In the genomic region with DNA sequence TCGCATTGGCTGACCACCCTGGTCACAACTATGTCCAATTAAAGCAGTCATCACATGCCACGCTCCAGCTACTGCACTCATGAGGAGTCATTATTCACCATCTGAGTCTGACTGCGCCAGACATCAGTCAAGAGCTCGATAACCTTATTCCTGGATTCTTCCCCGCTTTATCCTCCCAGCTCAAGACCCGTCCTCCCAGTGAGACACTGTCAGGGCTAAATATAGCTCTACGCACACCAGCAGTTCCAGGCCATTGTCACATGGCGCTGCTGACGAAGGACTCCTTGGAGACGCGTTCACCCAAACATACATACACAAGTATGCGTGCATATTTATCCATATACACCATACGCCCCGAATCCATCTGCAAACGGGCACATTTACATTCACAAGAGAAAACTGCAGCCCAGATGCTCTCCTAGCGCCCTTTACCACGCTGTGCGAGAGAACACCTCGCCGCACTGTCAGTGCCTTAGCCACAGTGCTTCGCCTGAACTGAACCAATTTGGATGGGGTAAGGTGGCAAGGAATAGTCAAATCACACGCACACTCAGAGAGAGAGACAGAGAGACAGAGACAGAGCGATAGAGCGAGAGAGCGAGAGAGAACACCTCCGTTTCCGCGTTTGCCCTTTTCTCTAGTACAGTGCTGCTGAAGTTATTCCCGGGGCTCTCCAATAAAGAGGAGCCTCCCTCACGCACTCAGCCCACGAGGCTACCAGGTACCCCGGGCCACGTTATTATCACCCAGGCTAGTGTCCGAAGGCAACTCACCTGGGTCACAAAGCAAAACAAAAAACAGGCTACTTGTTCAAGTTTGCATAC, we compare ENCODE assay signal across 8 mouse cellular contexts.
DNase-seq lines count a peak whose midpoint lies in the region; ATAC-seq and TF ChIP-seq lines count a peak whose summit lies in the region.

No protein-coding gene starts in this region.

- no peaks in the 10 kb centered on the region for H3K27me3 ChIP-seq in forebrain, embryonic 14.5 days (replicated peaks; ENCODE audit: control insufficient read depth, insufficient read depth, low read length)
- peaks cover 38% of the 10 kb centered on the region for H3K27me3 ChIP-seq in hindbrain, embryonic 10.5 days (ENCODE audit: insufficient read depth, poor library complexity, severe bottlenecking)
- 0 out of 2 replicates have a peak, but pooled peaks cover 6% of the 10 kb centered on the region for H3K27me3 ChIP-seq in liver, embryonic 12.5 days (replicated peaks)

- no peaks in the 10 kb centered on the region for H3K9me3 ChIP-seq in forebrain, embryonic 14.5 days (replicated peaks; ENCODE audit: control insufficient read depth, low read length)
- H3K9me3 ChIP-seq in hindbrain, embryonic 10.5 days = no peaks in the 10 kb centered on the region
- no peaks in the 10 kb centered on the region for H3K9me3 ChIP-seq in liver, embryonic 12.5 days (replicated peaks)

- peak; percentile 21 for DNase-seq in gastrocnemius, adult 2 months
- DNase-seq in gastrocnemius, adult 18-20 months (ENCODE audit: low spot score) = no peak
- peak; percentile 16 for DNase-seq in R1 (ENCODE audit: low read depth, low spot score)
- DNase-seq in forebrain, embryonic 14.5 days (ENCODE audit: low spot score) = peak; percentile 79
- DNase-seq in hindbrain, embryonic 10.5 days (ENCODE audit: low spot score) = peak; percentile 34
- DNase-seq in neural tube, embryonic 10.5 days (ENCODE audit: extremely low spot score, low spot score) = peak; percentile 55
- DNase-seq in spleen, postnatal 4 days (ENCODE audit: low spot score in 2 of 2) = no peak

- ATAC-seq in forebrain, embryonic 14.5 days = peak; percentile 8
- ATAC-seq in liver, embryonic 12.5 days = no peak

- H3K27ac ChIP-seq in gastrocnemius, adult 2 months = peak overlapping the region; percentile 73; the same call in 1 of the 2 replicates
- peak overlapping the region; percentile 81 for H3K27ac ChIP-seq in forebrain, embryonic 14.5 days (ENCODE audit: low read depth, low read length)
- H3K27ac ChIP-seq in hindbrain, embryonic 10.5 days = peak overlapping the region; percentile 88
- peak overlapping the region; percentile 56; the same call in 1 of the 2 replicates for H3K27ac ChIP-seq in liver, embryonic 12.5 days

- no peaks in the 10 kb centered on the region for H3K36me3 ChIP-seq in forebrain, embryonic 14.5 days (ENCODE audit: control insufficient read depth, insufficient read depth, low read length)
- H3K36me3 ChIP-seq in hindbrain, embryonic 10.5 days = no peaks in the 10 kb centered on the region
- H3K36me3 ChIP-seq in liver, embryonic 12.5 days = no peaks in the 10 kb centered on the region

- TF ChIP-seq CTCF in gastrocnemius, adult 2 months (IDR thresholded peaks at IDR 0.05) = no peak

- H3K4me3 ChIP-seq in gastrocnemius, adult 2 months = peak overlapping the region; percentile 87
- peak overlapping the region; percentile 88 for H3K4me3 ChIP-seq in forebrain, embryonic 14.5 days (ENCODE audit: low read depth, low read length)
- H3K4me3 ChIP-seq in hindbrain, embryonic 10.5 days = peak overlapping the region; percentile 82
- H3K4me3 ChIP-seq in liver, embryonic 12.5 days = peak overlapping the region; percentile 80

- peak overlapping the region; percentile 80 for H3K4me2 ChIP-seq in forebrain, embryonic 14.5 days (ENCODE audit: low read length)
- H3K4me2 ChIP-seq in liver, embryonic 12.5 days = peak overlapping the region; percentile 92

- intact Hi-C loops in gastrocnemius, adult 2 months (cut with DNase I) = no loop called here

- peaks cover 18% of the 10 kb centered on the region; the same call in 1 of the 2 replicates for H3K4me1 ChIP-seq in forebrain, embryonic 14.5 days (ENCODE audit: control insufficient read depth, insufficient read depth, low read length)
- peaks cover 54% of the 10 kb centered on the region for H3K4me1 ChIP-seq in hindbrain, embryonic 10.5 days (replicated peaks)
- peaks cover 38% of the 10 kb centered on the region for H3K4me1 ChIP-seq in liver, embryonic 12.5 days

- WGBS in forebrain, embryonic 14.5 days = 1% methylated on average over 34 of the region's 34 CpGs
- 9% methylated on average over 34 of the region's 34 CpGs for WGBS in hindbrain, embryonic 10.5 days
- WGBS in liver, embryonic 12.5 days (ENCODE audit: insufficient replicate concordance) = 3% methylated on average over 34 of the region's 34 CpGs

- H3K9ac ChIP-seq in forebrain, embryonic 14.5 days (ENCODE audit: low read length) = peak overlapping the region; percentile 89
- H3K9ac ChIP-seq in liver, embryonic 12.5 days = peak overlapping the region; percentile 74

Comparison
In these comparisons a context has a peak if more than half of its experiments do, and no peak if none do; other contexts are left out.
1. DNase-seq: peak in gastrocnemius, adult 2 months (single experiment), R1 (single experiment), forebrain, embryonic 14.5 days (single experiment), hindbrain, embryonic 10.5 days (single experiment) and neural tube, embryonic 10.5 days (single experiment); none in gastrocnemius, adult 18-20 months (single experiment) and spleen, postnatal 4 days (0 of 2).
2. Peak in every context shown above with its lines, with median percentiles within 50 percentile points of each other: H3K27ac ChIP-seq and H3K4me3 ChIP-seq.